ENCODE assay signal across 30 mouse cellular contexts in genomic region chr19:4451098-4451497, GRCm38 (mm10). TPM values are rescaled to one million over a fixed set of nuclear protein-coding genes. Genes with fewer than 3 reads are reported as not detected.
"Had no signal": no experiment of that assay in that cellular context is flagged by ENCODE, and none has a peak within 500 bp of the region (broad histone marks: within the 10 kb centered on the region; RNA-seq: fewer than 3 reads in every experiment).

No protein-coding gene starts in this region.

- H3K9me3 ChIP-seq: embryonic facial prominence, embryonic 10.5 days; embryonic facial prominence, embryonic 12.5 days; embryonic facial prominence, embryonic 13.5 days; embryonic facial prominence, embryonic 15.5 days; forebrain, embryonic 10.5 days; forebrain, embryonic 12.5 days; forebrain, embryonic 13.5 days; forebrain, embryonic 15.5 days had no signal

- H3K4me3 ChIP-seq: embryonic facial prominence, embryonic 10.5 days; embryonic facial prominence, embryonic 12.5 days; embryonic facial prominence, embryonic 13.5 days; embryonic facial prominence, embryonic 15.5 days; erythroblast, embryonic 14.5 days; forebrain, embryonic 10.5 days; forebrain, embryonic 12.5 days; forebrain, embryonic 13.5 days; forebrain, embryonic 15.5 days; gastrocnemius, adult 2 months; heart, adult 2 months had no signal

- H3K4me2 ChIP-seq: embryonic facial prominence, embryonic 12.5 days; embryonic facial prominence, embryonic 13.5 days; embryonic facial prominence, embryonic 15.5 days; forebrain, embryonic 12.5 days; forebrain, embryonic 13.5 days; forebrain, embryonic 15.5 days had no signal

- DNase-seq: cerebellum, adult 8-10 months; cerebellum, adult 9-10 months; cerebellum, postnatal 10 days; cerebellum, postnatal 36 days; embryo, embryonic 11 days; forebrain, postnatal 0 days; gastrocnemius, adult 2 months; gastrocnemius, postnatal 10 days; gastrocnemius, postnatal 14 days; gastrocnemius, postnatal 25 days; gastrocnemius, postnatal 36 days; heart, adult 11 months; heart, adult 18-20 months; heart, adult 2 months had no signal

- H3K9ac ChIP-seq: embryonic facial prominence, embryonic 12.5 days; embryonic facial prominence, embryonic 13.5 days; embryonic facial prominence, embryonic 15.5 days; forebrain, embryonic 12.5 days; forebrain, embryonic 13.5 days; forebrain, embryonic 15.5 days; forebrain, postnatal 0 days had no signal

- H3K36me3 ChIP-seq: embryonic facial prominence, embryonic 10.5 days; embryonic facial prominence, embryonic 12.5 days; embryonic facial prominence, embryonic 13.5 days; embryonic facial prominence, embryonic 15.5 days; forebrain, embryonic 10.5 days; forebrain, embryonic 12.5 days; forebrain, embryonic 15.5 days had no signal

- ATAC-seq: forebrain, embryonic 13.5 days; forebrain, embryonic 14.5 days; forebrain, embryonic 15.5 days; forebrain, embryonic 16.5 days; forebrain, postnatal 0 days had no signal

- H3K4me1 ChIP-seq: forebrain, embryonic 13.5 days had no signal

- H3K27ac ChIP-seq: embryonic facial prominence, embryonic 10.5 days; embryonic facial prominence, embryonic 12.5 days; embryonic facial prominence, embryonic 13.5 days; embryonic facial prominence, embryonic 15.5 days; forebrain, embryonic 10.5 days; forebrain, embryonic 12.5 days; forebrain, embryonic 13.5 days; forebrain, embryonic 15.5 days; gastrocnemius, adult 2 months; heart, adult 2 months had no signal

- H3K27me3 ChIP-seq: embryonic facial prominence, embryonic 12.5 days; embryonic facial prominence, embryonic 13.5 days; embryonic facial prominence, embryonic 15.5 days; forebrain, embryonic 12.5 days; forebrain, embryonic 15.5 days had no signal

RNA-seq across cellular contexts. Expression of gene Rhod, which starts 11.9 kb away (rescaled TPM):
- polyA plus RNA-seq: erythroblast, embryonic 14.5 days had no signal

RNA-seq across cellular contexts. Expression of gene Syt12, which starts 26.1 kb away (rescaled TPM):
- polyA plus RNA-seq: erythroblast, embryonic 14.5 days had no signal

RNA-seq across cellular contexts. Expression of gene 2010003K11Rik, which starts 47.3 kb away (rescaled TPM):
- polyA plus RNA-seq: cortical plate, adult 2 months; embryonic facial prominence, embryonic 10.5 days; embryonic facial prominence, embryonic 11.5 days; embryonic facial prominence, embryonic 12.5 days; embryonic facial prominence, embryonic 13.5 days; embryonic facial prominence, embryonic 14.5 days; embryonic facial prominence, embryonic 15.5 days; erythroblast, embryonic 14.5 days; forebrain, embryonic 10.5 days; forebrain, embryonic 11.5 days; forebrain, embryonic 12.5 days; forebrain, embryonic 13.5 days; forebrain, embryonic 14.5 days; forebrain, embryonic 15.5 days; forebrain, embryonic 16.5 days; forebrain, postnatal 0 days; frontal cortex, adult 2 months had no signal
